Mouse (Mus musculus) myocyte (in vitro differentiated cells): ENCODE data around the gene Btbd11.

Source experiments
- E2F4 ChIP-seq: IDR thresholded peaks from one replicate; pipeline ENCODE4 v1.6.1; 2011; ENCODE audit warnings: mild to moderate bottlenecking, control low read depth, moderate library complexity; ENCODE audit not compliant: insufficient read depth
- MAX ChIP-seq: IDR thresholded peaks from one replicate; pipeline ENCODE4 v1.6.1; 2011; ENCODE audit warnings: low read depth, mild to moderate bottlenecking, control low read depth
- MYOD1 ChIP-seq, 3 experiments: IDR thresholded peaks; one replicate each; pipeline ENCODE4 v1.6.1; 2011; ENCODE audit warnings: control low read depth in 2 of 3, low read depth in 2 of 3, mild to moderate bottlenecking in 2 of 3, moderate library complexity in 1 of 3; ENCODE audit not compliant: insufficient read length in 2 of 3, control insufficient read depth in 1 of 3
- POLR2A ChIP-seq: IDR thresholded peaks from one replicate; pipeline ENCODE4 v1.6.1; 2011; ENCODE audit warnings: low read depth, mild to moderate bottlenecking, control low read depth, moderate library complexity; ENCODE audit not compliant: insufficient read length
- POLR2AphosphoS2 ChIP-seq: IDR thresholded peaks from one replicate; pipeline ENCODE4 v1.6.1; 2011; ENCODE audit warnings: low read depth, control low read depth; ENCODE audit not compliant: insufficient read length
- REST ChIP-seq: IDR thresholded peaks from one replicate; pipeline ENCODE4 v1.6.1; 2011; ENCODE audit warnings: mild to moderate bottlenecking, control low read depth, moderate library complexity; ENCODE audit not compliant: insufficient read depth, insufficient read length
- SRF ChIP-seq: IDR thresholded peaks from one replicate; pipeline ENCODE4 v1.6.1; 2011; ENCODE audit warnings: low read depth; ENCODE audit not compliant: control insufficient read depth, insufficient read length
- TCF12 ChIP-seq: IDR thresholded peaks from one replicate; pipeline ENCODE4 v1.6.1; 2011; ENCODE audit warnings: mild to moderate bottlenecking, control low read depth; ENCODE audit not compliant: poor library complexity, insufficient read depth, severe bottlenecking
- USF1 ChIP-seq: IDR thresholded peaks from one replicate; pipeline ENCODE4 v1.6.1; 2011; ENCODE audit warnings: low read depth, mild to moderate bottlenecking, control low read depth, moderate library complexity

- TF ChIP-seq POLR2A (no peak), REST (no peak), USF1 (no peak), MYOD1 (IDR thresholded peaks at IDR 0.05; ENCODE audit: control insufficient read depth in 1 of 3, insufficient read length in 2 of 3, low read depth in 2 of 3) (no peak), E2F4 (no peak), POLR2AphosphoS2 (no peak), TCF12 (no peak), SRF (no peak), MAX (no peak)
Measured at GRCm38 (mm10) chr10:85598603-85599542, 212.3 kb downstream of the Btbd11 start.
